Mouse (Mus musculus) lung, postnatal 0 days (tissue): ENCODE measurements around the gene Phospho1.

ENCODE experiments used
- CTCF ChIP-seq: IDR thresholded peaks from 2 replicates; pipeline ENCODE4 v1.5.1; 2016; ENCODE audit warnings: antibody characterized with exemption, mild to moderate bottlenecking
- EP300 ChIP-seq: IDR thresholded peaks from 2 replicates; pipeline ENCODE4 v1.6.1; 2016; ENCODE audit warnings: antibody characterized with exemption, mild to moderate bottlenecking, control low read depth

DNA sequence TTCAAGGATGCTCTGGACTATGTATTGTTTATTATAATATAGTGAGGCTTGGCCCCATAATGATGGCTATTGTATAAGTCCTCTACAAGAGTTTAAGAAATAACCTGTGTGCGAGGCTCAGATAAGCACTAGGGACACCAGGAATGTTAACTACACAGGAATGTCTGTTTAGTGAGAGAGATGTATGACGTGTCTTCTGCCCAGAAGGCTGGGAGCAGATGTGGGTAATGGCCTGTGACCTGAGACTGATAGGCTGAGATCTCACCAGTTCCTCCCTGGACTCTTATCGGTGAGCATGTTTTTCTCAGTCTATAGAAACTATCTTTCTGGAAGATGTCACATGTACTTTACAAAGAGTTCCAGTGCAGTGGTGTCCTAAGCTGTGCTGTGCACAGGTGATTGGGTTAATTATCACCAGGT, 35.8 kb downstream of the Phospho1 start:
- no peak for TF ChIP-seq CTCF
- no peak for TF ChIP-seq EP300
